Mouse (Mus musculus) adipocyte (in vitro differentiated cells): Measurements from ENCODE around the gene Npepl1.

ENCODE experiments used
- DNase-seq: peaks from one replicate; pipeline ENCODE4 v3.0.0-alpha.2; 2016; ENCODE audit warnings: low spot score

Gene Npepl1

DNA sequence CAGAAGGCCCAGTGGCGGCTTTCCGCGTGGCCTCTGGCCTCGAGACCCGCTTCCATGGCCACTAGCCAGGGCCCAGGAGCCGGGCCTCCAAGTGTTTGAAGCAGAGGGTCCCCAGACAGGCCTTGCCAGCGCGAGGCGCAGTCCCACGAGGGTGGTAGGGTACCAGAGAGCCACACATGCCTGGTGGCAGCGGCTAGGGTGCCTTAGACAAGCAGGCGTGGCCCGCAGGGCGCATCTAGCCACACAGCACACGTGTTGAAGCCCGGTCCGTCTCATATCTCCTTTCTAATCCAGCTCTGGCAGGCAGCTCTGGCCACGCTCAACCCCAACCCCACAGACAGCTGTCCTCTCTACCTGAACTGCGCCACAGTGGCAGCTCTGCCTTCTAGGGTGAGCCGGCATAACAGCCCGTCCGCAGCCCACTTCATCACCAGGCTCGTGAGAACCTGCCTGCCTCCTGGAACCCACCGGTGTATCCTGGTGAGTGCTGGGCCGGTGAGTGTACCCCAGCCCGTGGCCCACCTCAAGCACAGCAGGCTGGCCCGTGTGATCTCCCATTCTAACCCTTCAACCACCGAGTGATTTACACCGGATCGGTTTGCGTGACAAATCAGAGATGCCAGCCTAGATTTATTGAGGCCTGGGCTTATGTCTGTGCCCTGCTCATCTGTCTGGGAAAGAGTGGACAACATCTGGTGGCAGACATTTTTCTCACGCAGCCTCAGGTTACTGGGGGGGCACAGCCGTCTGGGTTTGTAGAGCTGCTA is 817 bp downstream of the Npepl1 start:
- peak; percentile 7 for DNase-seq

DNA sequence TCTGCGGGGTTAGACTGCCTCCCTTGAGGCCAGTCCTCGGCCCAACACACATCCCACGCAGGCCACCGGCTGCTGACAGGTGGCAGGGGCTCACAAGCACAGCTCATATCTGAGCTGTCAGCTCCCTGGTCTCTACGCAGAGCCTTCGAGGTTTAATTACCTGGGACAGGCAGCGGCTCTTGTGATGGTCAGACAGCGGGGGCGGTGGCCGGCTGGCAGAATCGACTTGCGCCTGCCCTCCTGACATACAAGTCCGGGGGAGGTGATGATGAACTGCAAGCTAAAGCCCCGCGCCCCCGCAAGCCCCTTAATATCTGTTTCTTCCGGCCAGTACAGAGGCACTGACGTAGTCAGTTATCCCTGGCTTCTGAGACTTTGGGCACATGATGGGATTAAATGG is 2.8 kb downstream of the Npepl1 start:
- no peak for DNase-seq

GRCm38 (mm10) chr2:174114148-174114864 is 4.2 kb downstream of the Npepl1 start:
- no peak for DNase-seq

DNA sequence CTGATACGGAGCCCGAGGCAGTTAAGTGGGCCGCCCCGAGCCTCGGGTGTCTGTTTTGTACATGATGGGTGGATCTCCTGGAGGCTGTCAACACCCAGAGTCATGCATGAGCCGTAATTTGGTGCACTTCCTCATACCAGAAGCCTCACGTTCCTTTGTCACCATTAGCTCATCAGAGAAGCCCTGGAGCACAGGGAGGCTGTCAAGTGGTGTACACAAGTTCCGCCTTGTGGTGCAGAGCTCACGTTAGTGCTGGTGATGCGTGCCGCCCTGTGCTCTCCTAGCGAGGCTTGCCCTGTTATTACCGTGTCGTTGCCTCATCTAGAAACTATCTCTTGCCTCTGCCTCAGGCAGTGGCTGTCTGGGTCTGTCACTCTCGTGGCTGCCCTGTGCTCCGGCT is 6.8 kb downstream of the Npepl1 start:
- DNase-seq = no peak

- no peak for DNase-seq
Observed at GRCm38 (mm10) chr2:174118141-174118540, 8.0 kb downstream of the Npepl1 start.

DNA sequence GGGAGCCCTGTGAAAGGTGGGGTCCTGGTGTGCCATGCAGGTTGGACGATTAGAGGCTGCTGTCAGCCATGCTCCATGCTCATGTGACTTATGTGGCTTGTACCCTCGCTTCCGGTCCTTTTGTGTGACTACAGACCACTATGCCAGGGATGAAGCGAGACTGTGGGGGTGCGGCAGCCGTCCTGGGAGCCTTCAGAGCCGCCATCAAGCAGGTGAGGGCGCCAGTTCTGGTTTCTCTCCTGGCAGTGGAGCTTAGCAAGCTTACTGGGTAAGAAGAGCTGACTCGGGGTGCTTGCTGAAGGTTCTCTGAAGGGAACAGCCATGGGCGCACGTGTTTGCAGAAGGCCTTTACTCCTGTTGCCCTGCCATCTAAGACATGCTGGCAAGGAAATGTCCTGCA is 9.1 kb downstream of the Npepl1 start:
- no peak for DNase-seq

DNA sequence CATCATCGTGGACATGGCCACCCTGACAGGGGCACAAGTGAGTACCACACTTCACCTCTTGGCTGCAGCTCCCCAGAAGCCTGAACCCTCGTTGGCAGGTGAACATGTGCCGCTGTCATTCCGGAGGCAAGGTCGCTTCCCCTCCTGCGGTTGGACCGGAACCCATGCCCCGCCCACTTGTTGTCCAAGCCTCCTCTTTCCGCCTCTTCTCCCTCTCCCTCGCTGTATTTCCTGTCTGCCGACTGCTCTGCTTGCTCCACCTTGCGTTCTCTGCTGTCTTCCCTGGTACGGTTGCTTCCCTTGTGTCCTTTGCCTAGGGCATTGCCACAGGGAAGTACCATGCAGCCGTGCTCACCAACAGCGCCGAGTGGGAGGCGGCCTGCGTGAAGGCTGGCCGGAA is 10.5 kb downstream of the Npepl1 start:
- no peak for DNase-seq

DNA sequence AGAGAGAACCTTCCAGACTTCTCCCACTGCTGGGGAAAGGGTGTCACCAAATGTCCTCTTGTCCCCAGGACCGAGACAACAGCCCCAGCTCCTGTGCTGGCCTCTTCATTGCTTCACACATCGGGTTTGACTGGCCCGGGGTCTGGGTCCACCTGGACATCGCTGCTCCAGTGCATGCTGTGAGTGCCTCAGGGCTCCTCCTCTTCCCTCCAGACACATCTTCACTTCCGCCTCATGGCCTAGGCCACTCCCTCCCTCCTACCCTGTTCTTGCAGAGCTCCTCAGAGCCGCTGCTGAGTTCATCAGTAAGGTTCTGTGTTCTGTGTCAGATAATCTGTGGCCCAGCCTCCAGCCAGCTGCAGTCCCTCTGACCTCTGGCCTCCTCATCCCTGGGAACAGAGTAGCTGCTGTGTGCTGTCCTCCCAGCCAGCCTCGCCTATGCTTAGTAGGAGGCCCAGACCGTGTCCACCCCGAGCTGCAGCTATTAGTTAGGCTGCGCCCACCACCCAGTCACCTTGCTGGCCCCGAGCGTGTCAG is 11.3 kb downstream of the Npepl1 start:
- no peak for DNase-seq

GRCm38 (mm10) chr2:174122331-174122730 is 12.2 kb downstream of the Npepl1 start:
- no peak for DNase-seq

DNA sequence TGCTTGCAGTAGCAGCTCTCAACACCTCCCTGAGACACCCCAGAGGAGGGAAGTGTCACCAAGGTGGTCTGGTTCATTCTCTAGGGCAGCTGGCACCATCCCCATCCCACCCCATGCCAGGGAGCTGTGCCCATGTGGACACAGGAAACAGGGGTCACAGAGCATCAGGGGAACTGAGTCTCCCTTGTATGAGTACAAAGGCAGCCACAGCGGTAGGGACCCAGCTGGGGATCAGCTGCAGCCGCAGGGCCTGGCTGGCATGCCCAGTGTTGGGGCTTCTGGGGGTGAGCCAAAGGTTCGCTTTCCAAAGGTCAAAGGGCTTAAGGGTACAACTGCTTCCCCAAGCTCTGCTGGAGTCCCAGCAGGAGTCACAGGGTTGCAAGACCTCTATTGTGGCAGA is 13.6 kb downstream of the Npepl1 start:
- DNase-seq = no peak

- no peak for DNase-seq
Observed at GRCm38 (mm10) chr2:174126522-174127375, 16.6 kb downstream of the Npepl1 start.

DNA sequence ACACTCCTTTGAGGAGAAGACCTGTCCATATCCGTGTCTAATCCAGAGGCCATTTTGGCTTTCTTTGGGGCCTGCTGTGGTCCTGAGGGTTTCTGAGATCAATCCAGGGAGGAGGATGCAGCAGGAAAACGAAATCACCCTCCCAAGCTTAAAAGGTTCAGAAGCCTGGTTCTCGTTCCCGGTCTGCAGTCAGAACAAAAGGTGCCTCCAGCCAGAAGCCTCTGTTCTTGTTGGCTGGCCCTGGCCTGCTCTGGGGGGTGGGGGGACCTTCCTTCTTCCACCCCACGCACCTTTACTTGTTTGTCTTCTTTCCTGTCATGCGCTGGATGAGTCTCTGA is 17.2 kb downstream of the Npepl1 start:
- no peak for DNase-seq

GRCm38 (mm10) chr2:174128926-174129325 is 18.8 kb downstream of the Npepl1 start:
- DNase-seq = no peak

DNA sequence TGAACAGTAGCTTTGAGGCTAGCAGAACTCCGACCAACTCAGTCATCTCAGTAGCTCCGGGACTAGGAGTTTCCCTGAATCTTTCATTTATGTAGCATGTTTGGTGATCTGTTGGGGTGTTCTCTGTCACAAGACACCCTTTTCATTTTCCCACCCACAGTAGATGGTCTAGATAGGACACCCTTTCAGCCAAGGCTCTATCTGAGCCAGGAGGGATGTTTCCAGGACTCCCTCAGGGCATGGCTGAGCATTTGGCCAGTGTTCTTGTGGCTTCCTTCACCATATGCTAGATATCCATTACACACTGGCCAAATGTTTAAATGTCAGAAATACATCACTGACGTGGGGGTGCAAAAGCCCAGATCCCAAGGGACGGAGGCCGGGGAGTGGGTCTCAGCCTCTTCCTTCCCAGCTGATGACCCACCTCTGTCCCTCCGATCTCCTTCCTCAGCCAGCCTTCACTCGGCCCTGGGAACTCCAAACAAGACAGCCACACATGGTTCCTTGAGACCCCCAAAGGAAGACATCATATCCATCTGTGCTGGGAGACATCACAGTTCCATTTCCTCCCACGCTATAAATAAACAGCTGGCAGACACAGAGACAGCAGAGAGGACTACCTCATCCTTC is 20.4 kb downstream of the Npepl1 start:
- no peak for DNase-seq

DNA sequence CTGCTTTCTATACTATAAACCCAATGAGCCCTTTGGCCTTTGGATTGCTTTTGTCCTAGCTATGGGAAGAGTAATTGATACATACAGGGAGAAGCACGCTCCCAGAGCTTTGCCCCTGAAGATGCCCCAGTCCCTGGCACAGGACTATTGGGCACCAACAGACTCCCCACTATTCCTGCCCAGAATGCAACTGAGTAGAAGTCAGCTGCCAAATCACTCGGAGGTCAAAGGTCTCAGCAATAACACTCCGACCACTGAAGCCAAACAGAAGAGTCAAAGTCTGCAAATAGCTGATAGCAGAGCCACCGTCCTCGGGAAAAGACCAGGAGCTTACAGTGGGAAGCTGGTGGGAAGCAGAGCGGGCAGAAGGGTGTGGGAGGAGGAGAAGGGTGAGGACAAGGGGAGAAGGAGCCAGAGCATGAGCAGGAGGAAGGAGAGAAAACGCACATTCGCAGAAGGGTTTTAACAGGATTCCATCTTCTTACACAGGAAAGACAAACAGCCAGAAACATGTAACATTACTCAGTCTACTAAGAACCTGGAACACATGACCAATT is 22.3 kb downstream of the Npepl1 start:
- no peak for DNase-seq

GRCm38 (mm10) chr2:174159035-174159434 is 48.9 kb downstream of the Npepl1 start:
- DNase-seq = no peak

DNA sequence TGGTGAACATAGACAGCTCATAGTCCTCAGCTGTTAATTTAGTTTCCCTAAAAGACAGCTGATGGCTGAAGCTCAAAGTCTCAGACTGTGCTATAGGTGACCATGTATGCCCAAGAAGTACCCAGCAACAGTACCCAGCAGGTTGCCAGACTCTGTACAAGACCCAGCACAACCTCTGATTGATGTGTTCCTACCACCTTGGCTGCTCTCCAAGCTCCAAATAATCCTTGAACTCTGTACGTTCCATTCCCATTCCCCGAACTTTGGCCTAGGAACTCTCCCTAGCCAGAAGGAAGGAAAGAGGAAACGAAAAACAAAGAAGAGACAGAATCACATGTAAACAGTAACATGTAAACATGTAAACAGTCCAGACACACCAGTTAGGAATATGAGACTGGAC is 50.3 kb downstream of the Npepl1 start:
- DNase-seq = peak; percentile 7
